Mouse (Mus musculus) intestine, postnatal 0 days (tissue): ENCODE data around the gene Sds. TPM values are rescaled to one million over a fixed set of nuclear protein-coding genes. Genes with fewer than 3 reads are reported as not detected.

ENCODE experiments used
- ATAC-seq: fragments of 200-750 bp; cut with Nextera tagmentation; 2 replicates; pipeline ENCODE4 v1.8.0; 2017; ENCODE audit warnings: mild to moderate bottlenecking, moderate TSS enrichment, moderate library complexity
- H3K27ac ChIP-seq: fragments of 300-500 bp; sonication (generic); 2 replicates; pipeline ENCODE4 v1.5.1; 2014; ENCODE audit warnings: mild to moderate bottlenecking, low read depth, low read length, moderate library complexity
- H3K27me3 ChIP-seq: fragments of 300-500 bp; sonication (generic); replicated peaks from 2 replicates; pipeline ENCODE4 v1.6.1; 2014; ENCODE audit warnings: low read length, mixed read lengths; ENCODE audit not compliant: control insufficient read depth, insufficient read depth
- H3K36me3 ChIP-seq: fragments of 300-500 bp; sonication (generic); 2 replicates; pipeline ENCODE4 v1.6.1; 2014; ENCODE audit warnings: mild to moderate bottlenecking, moderate library complexity; ENCODE audit not compliant: control insufficient read depth, insufficient read depth
- H3K4me1 ChIP-seq: fragments of 300-500 bp; sonication (generic); replicated peaks from 2 replicates; pipeline ENCODE4 v1.6.1; 2014; ENCODE audit warnings: antibody characterized with exemption, low read length, mixed read lengths; ENCODE audit not compliant: control insufficient read depth, insufficient read depth
- H3K4me2 ChIP-seq: fragments of 300-500 bp; sonication (generic); replicated peaks from 2 replicates; pipeline ENCODE4 v1.6.1; 2014; ENCODE audit warnings: low read depth, mild to moderate bottlenecking, moderate library complexity
- H3K4me3 ChIP-seq: fragments of 300-500 bp; sonication (generic); 2 replicates; pipeline ENCODE4 v1.5.1; 2014; ENCODE audit warnings: low read depth, low read length
- H3K9ac ChIP-seq: fragments of 300-500 bp; sonication (generic); 2 replicates; pipeline ENCODE4 v1.6.1; 2014; ENCODE audit warnings: mild to moderate bottlenecking, low read depth, low read length
- H3K9me3 ChIP-seq: fragments of 300-500 bp; sonication (generic); 2 replicates; pipeline ENCODE4 v1.6.1; 2016; ENCODE audit warnings: mixed run types; ENCODE audit not compliant: control insufficient read depth
- CTCF ChIP-seq: sonication (generic); IDR thresholded peaks from 2 replicates; pipeline ENCODE4 v1.5.1; 2016; ENCODE audit warnings: low read depth, mild to moderate bottlenecking, control low read depth, antibody characterized with exemption, moderate library complexity
- WGBS: fragments of 180-500 bp; shearing (Covaris S2); extraction: QIAGEN DNeasy Blood & Tissue Kit; methylation state at CpG from one replicate; pipeline ENCODE4 v1.1.7; 2014; 5-methylcytosine and 5-hydroxymethylcytosine counted together
- polyA plus RNA-seq: library from polyadenylated mRNA; unstranded; fragments of >200 nt; fragmentation: Nextera tagmentation; extraction: Ambion mirVana; gene quantifications from 2 replicates; pipeline ENCODE4 v1.2.1, GENCODE M21; 2015

Sds gene
- polyA plus RNA-seq, 1 experiment from 2014 or later: not detected

- Histone ChIP-seq H3K27me3 (no peaks in the 10 kb centered on the region), H3K9me3 (no peaks in the 10 kb centered on the region), H3K27ac (no peak overlapping the region), H3K9ac (no peak overlapping the region), H3K4me3 (no peak overlapping the region), H3K36me3 (peaks cover 55% of the 10 kb centered on the region), H3K4me2 (no peak overlapping the region), H3K4me1 (no peaks in the 10 kb centered on the region)
- WGBS: 80% methylated on average over 8 of the region's 8 CpGs
- no peak for ATAC-seq
- TF ChIP-seq CTCF: no peak
These were observed 14.4 kb downstream of the Sds start for GRCm38 (mm10) chr5:120490679-120491192.

GRCm38 (mm10) chr5:120492437-120492836 lies 16.1 kb downstream of the Sds start:
- peak; percentile 64 for TF ChIP-seq CTCF
- Histone ChIP-seq H3K36me3 (peaks cover 44% of the 10 kb centered on the region), H3K4me2 (no peak overlapping the region), H3K4me3 (no peak overlapping the region), H3K9me3 (no peaks in the 10 kb centered on the region), H3K9ac (no peak overlapping the region), H3K27me3 (no peaks in the 10 kb centered on the region), H3K4me1 (no peaks in the 10 kb centered on the region), H3K27ac (no peak overlapping the region)
- 75% methylated on average over 11 of the region's 11 CpGs for WGBS
- ATAC-seq: no peak

- no peak overlapping the region for H3K4me3 ChIP-seq
- H3K9ac ChIP-seq: no peak overlapping the region
- no peaks in the 10 kb centered on the region for H3K9me3 ChIP-seq
- H3K36me3 ChIP-seq: peaks cover 40% of the 10 kb centered on the region
- ATAC-seq: no peak
- 95% methylated on average over 6 of the region's 6 CpGs for WGBS
- no peaks in the 10 kb centered on the region for H3K27me3 ChIP-seq
- H3K4me2 ChIP-seq: no peak overlapping the region
- no peak overlapping the region for H3K27ac ChIP-seq
- H3K4me1 ChIP-seq: no peaks in the 10 kb centered on the region
- TF ChIP-seq CTCF: no peak
These were observed 17.1 kb downstream of the Sds start for GRCm38 (mm10) chr5:120493440-120493839.

GRCm38 (mm10) chr5:120493873-120494395 lies 17.6 kb downstream of the Sds start:
- no peaks in the 10 kb centered on the region for H3K9me3 ChIP-seq
- no peaks in the 10 kb centered on the region for H3K27me3 ChIP-seq
- no peak for TF ChIP-seq CTCF
- no peak overlapping the region for H3K9ac ChIP-seq
- H3K4me3 ChIP-seq: no peak overlapping the region
- no peak for ATAC-seq
- no peak overlapping the region for H3K27ac ChIP-seq
- no peaks in the 10 kb centered on the region for H3K4me1 ChIP-seq
- H3K4me2 ChIP-seq: no peak overlapping the region
- H3K36me3 ChIP-seq: peaks cover 38% of the 10 kb centered on the region; the same call in 1 of the 2 replicates
- WGBS: 91% methylated on average over 9 of the region's 9 CpGs

GRCm38 (mm10) chr5:120495064-120495702 lies 18.9 kb downstream of the Sds start:
- TF ChIP-seq CTCF: no peak
- Histone ChIP-seq H3K4me2 (no peak overlapping the region), H3K9ac (no peak overlapping the region), H3K36me3 (peaks cover 38% of the 10 kb centered on the region; the same call in 1 of the 2 replicates), H3K27ac (no peak overlapping the region), H3K9me3 (no peaks in the 10 kb centered on the region), H3K4me3 (no peak overlapping the region), H3K4me1 (no peaks in the 10 kb centered on the region), H3K27me3 (no peaks in the 10 kb centered on the region)
- WGBS: 79% methylated on average over 10 of the region's 10 CpGs
- ATAC-seq: no peak

GRCm38 (mm10) chr5:120495703-120496226 lies 19.4 kb downstream of the Sds start:
- WGBS: 90% methylated on average over 13 of the region's 13 CpGs
- H3K9ac ChIP-seq: no peak overlapping the region

More at GRCm38 (mm10) chr5:120495703-120496226, 19.4 kb downstream of the Sds start:
- no peak overlapping the region for H3K4me2 ChIP-seq
- no peak for ATAC-seq
- H3K4me1 ChIP-seq: no peaks in the 10 kb centered on the region
- peaks cover 38% of the 10 kb centered on the region; the same call in 1 of the 2 replicates for H3K36me3 ChIP-seq
- no peak for TF ChIP-seq CTCF
- H3K27me3 ChIP-seq: no peaks in the 10 kb centered on the region
- H3K27ac ChIP-seq: no peak overlapping the region
- H3K4me3 ChIP-seq: no peak overlapping the region
- no peaks in the 10 kb centered on the region for H3K9me3 ChIP-seq
